In genomic region chr10:128498590-128498989, GRCm38 (mm10) we compare ENCODE assay signal across 1 mouse cellular context.
A peak's percentile ranks its signal among the peaks of the same experiment; 100 is the strongest.
TF ChIP-seq lines count a peak whose summit lies in the region.

Gene Myl6b, minus strand, starts transcription at chr10:128498685.

TF ChIP-seq in MEL, 35 proteins besides CTCF, POLR2A, EP300 and RAD21 (continued from another document):
- TF ChIP-seq MXI1 (IDR thresholded peaks at IDR 0.05; ENCODE audit: low read depth, low read length), result peak; percentile 73
- no peak for TF ChIP-seq JUND (IDR thresholded peaks at IDR 0.05; ENCODE audit: low read depth, low read length)
- TF ChIP-seq NRF1 (IDR thresholded peaks at IDR 0.05; ENCODE audit: insufficient read depth, low read depth, low read length, poor library complexity, severe bottlenecking), result peak; percentile 64
- peak; percentile 99 for TF ChIP-seq HCFC1 (IDR thresholded peaks at IDR 0.05; ENCODE audit: low read depth, low read length)
- 0 out of 2 replicates have a peak, but pooled peaks have one; percentile 54 for TF ChIP-seq GABPA (IDR thresholded peaks at IDR 0.05; ENCODE audit: low read depth, low read length)
- no peak for TF ChIP-seq MYC (IDR thresholded peaks at IDR 0.05; ENCODE audit: low read depth, low read length)
- TF ChIP-seq USF1 (IDR thresholded peaks at IDR 0.05; ENCODE audit: low read depth, low read length), result no peak; the same call in 1 of the 2 replicates
- TF ChIP-seq GATA1 (IDR thresholded peaks at IDR 0.05; ENCODE audit: low read depth, low read length), result no peak
